39 mouse cellular contexts compared by ENCODE assay signal in genomic region chr11:102084159-102084558, GRCm38 (mm10). TPM values are rescaled to one million over a fixed set of nuclear protein-coding genes. Genes with fewer than 3 reads are reported as not detected.
A peak's percentile ranks its signal among the peaks of the same experiment; 100 is the strongest.
DNase-seq lines count a peak whose midpoint lies in the region; ATAC-seq and TF ChIP-seq lines count a peak whose summit lies in the region.
"Had no signal": no experiment of that assay in that cellular context is flagged by ENCODE, and none has a peak within 500 bp of the region (broad histone marks: within the 10 kb centered on the region; RNA-seq: fewer than 3 reads in every experiment).

No protein-coding gene starts in this region.

- H3K4me3 ChIP-seq in kidney, adult 2 months (ENCODE audit: insufficient read depth, low read depth, low read length), result no peak overlapping the region
- H3K4me3 ChIP-seq: embryonic facial prominence, embryonic 13.5 days; hindbrain, embryonic 13.5 days; limb, embryonic 13.5 days; lung, embryonic 15.5 days; myocyte; neural tube, embryonic 12.5 days; stomach, embryonic 15.5 days had no signal

- peak; percentile 20 for DNase-seq in kidney, adult 2 months
- DNase-seq in kidney, adult 9 months, result no peak
- peak; percentile 85 for DNase-seq in retina, postnatal 1 day
- DNase-seq in retina, embryonic 14.5 days (ENCODE audit: low spot score), result no peak
- DNase-seq in kidney, postnatal 14 days, result peak; percentile 33
- DNase-seq in ovary, adult 18-20 months (ENCODE audit: low spot score), result no peak
- DNase-seq: adrenal gland, adult 2 months; adrenal gland, postnatal 36 days; cerebellum, adult 18-20 months; cerebellum, postnatal 10 days; gastrocnemius, postnatal 25 days; heart, adult 18-20 months; heart, postnatal 36 days; layer of hippocampus, adult 9-11 months; lung, postnatal 36 days; right cerebral cortex, postnatal 25 days; thymus, postnatal 25 days had no signal

- H3K4me1 ChIP-seq in kidney, adult 2 months (ENCODE audit: control insufficient read depth, insufficient read depth, low read length), result no peaks in the 10 kb centered on the region

- H3K27ac ChIP-seq in kidney, adult 2 months (ENCODE audit: insufficient read depth, low read depth, low read length), result no peak overlapping the region
- H3K27ac ChIP-seq: embryonic facial prominence, embryonic 13.5 days; hindbrain, embryonic 13.5 days; limb, embryonic 13.5 days; lung, embryonic 15.5 days; neural tube, embryonic 12.5 days; stomach, embryonic 15.5 days had no signal

- TF ChIP-seq POLR2A in kidney, adult 2 months (IDR thresholded peaks at IDR 0.05; ENCODE audit: low read depth, low read length), result no peak

- WGBS in kidney, adult 2 months, result 25% methylated on average over 7 of the region's 7 CpGs

- no peaks in the 10 kb centered on the region for H3K36me3 ChIP-seq in kidney, adult 2 months (ENCODE audit: control insufficient read depth, insufficient read depth, low read length)
- H3K36me3 ChIP-seq: lung, embryonic 15.5 days; stomach, embryonic 15.5 days had no signal

- no peak for TF ChIP-seq CTCF in kidney, adult 2 months (conservative IDR thresholded peaks at IDR 0.05; ENCODE audit: insufficient read depth, insufficient read length, low read depth, low read length)

- no peak for ATAC-seq in erythroid progenitor cell, adult 5-6 weeks (replicated peaks; ENCODE audit: low FRiP score, poor library complexity, severe bottlenecking)
- ATAC-seq: activated CD4-positive, CD25-positive, alpha-beta regulatory T cell, adult 4 months; CD4-positive, CD25-positive, alpha-beta regulatory T cell, adult 4 months; forebrain, embryonic 14.5 days; intestine, embryonic 16.5 days had no signal

- H3K27me3 ChIP-seq in kidney, adult 2 months (replicated peaks; ENCODE audit: control insufficient read depth, insufficient read depth, low read length), result no peaks in the 10 kb centered on the region
- H3K27me3 ChIP-seq: embryonic facial prominence, embryonic 13.5 days; hindbrain, embryonic 13.5 days; limb, embryonic 13.5 days; lung, embryonic 15.5 days; neural tube, embryonic 12.5 days; stomach, embryonic 15.5 days had no signal

RNA-seq across cellular contexts. Expression of gene Mpp2, which starts 4.2 kb away (rescaled TPM):
- 4.9 and 5.9 TPM in 2 replicates for polyA plus RNA-seq in kidney, adult 2 months (2012; rRNA removed)
- total RNA-seq in erythroid progenitor cell, adult 5-6 weeks (2015; ENCODE audit: low replicate concordance), result 37.5 and 39.0 TPM in 2 replicates
- total RNA-seq in erythroid progenitor cell, adult 5-6 weeks (2017; ENCODE audit: low replicate concordance), result 32.9 and 39.0 TPM in 2 replicates

RNA-seq across cellular contexts. Expression of gene Ppy, which starts 17.0 kb away (rescaled TPM):
- polyA plus RNA-seq in kidney, adult 2 months (2012; rRNA removed), result not detected in 2 replicates
- total RNA-seq in erythroid progenitor cell, adult 5-6 weeks (2015; ENCODE audit: low replicate concordance), result not detected in 2 replicates
- total RNA-seq in erythroid progenitor cell, adult 5-6 weeks (2017; ENCODE audit: low replicate concordance), result not detected in 2 replicates
- total RNA-seq: adrenal gland, adult 2 months; adrenal gland, postnatal 36 days; common myeloid progenitor, adult 5-6 weeks; gastrocnemius, adult 18-20 months; gastrocnemius, postnatal 25 days; heart, adult 18-20 months; heart, postnatal 36 days; left cerebral cortex, postnatal 14 days; megakaryocyte, adult 5-6 weeks; midbrain, postnatal 0 days had no signal
- polyA plus RNA-seq: activated CD4-positive, CD25-positive, alpha-beta regulatory T cell, adult 4 months; adrenal gland, adult 2 months; brain, embryonic 14.5 days; CD4-positive, CD25-positive, alpha-beta regulatory T cell, adult 4 months; embryonic facial prominence, embryonic 13.5 days; forebrain, embryonic 14.5 days; frontal cortex, adult 2 months; heart, embryonic 11.5 days; heart, embryonic 16.5 days; hindbrain, embryonic 13.5 days; limb, embryonic 13.5 days; liver, embryonic 11.5 days; lung, embryonic 15.5 days; midbrain, postnatal 0 days; myocyte; neural tube, embryonic 12.5 days had no signal

RNA-seq across cellular contexts. Expression of gene Pyy, which starts 23.5 kb away (rescaled TPM):
- polyA plus RNA-seq in kidney, adult 2 months (2012; rRNA removed), result not detected in 2 replicates
- total RNA-seq in erythroid progenitor cell, adult 5-6 weeks (2015; ENCODE audit: low replicate concordance), result not detected in 2 replicates
- not detected in 2 replicates for total RNA-seq in erythroid progenitor cell, adult 5-6 weeks (2017; ENCODE audit: low replicate concordance)
- total RNA-seq: adrenal gland, adult 2 months; adrenal gland, postnatal 36 days; common myeloid progenitor, adult 5-6 weeks; gastrocnemius, adult 18-20 months; gastrocnemius, postnatal 25 days; heart, adult 18-20 months; heart, postnatal 36 days; left cerebral cortex, postnatal 14 days; megakaryocyte, adult 5-6 weeks; midbrain, postnatal 0 days had no signal
- polyA plus RNA-seq: activated CD4-positive, CD25-positive, alpha-beta regulatory T cell, adult 4 months; adrenal gland, adult 2 months; CD4-positive, CD25-positive, alpha-beta regulatory T cell, adult 4 months; embryonic facial prominence, embryonic 13.5 days; forebrain, embryonic 14.5 days; frontal cortex, adult 2 months; heart, embryonic 16.5 days; limb, embryonic 13.5 days; lung, embryonic 15.5 days; midbrain, postnatal 0 days; myocyte; neural tube, embryonic 12.5 days had no signal

RNA-seq across cellular contexts. Expression of gene Cd300lg, which starts 42.9 kb away (rescaled TPM):
- polyA plus RNA-seq in kidney, adult 2 months (2012; rRNA removed), result 62.1 and 67.1 TPM in 2 replicates
- total RNA-seq in erythroid progenitor cell, adult 5-6 weeks (2015; ENCODE audit: low replicate concordance), result 0.42 and 3.6 TPM in 2 replicates
- total RNA-seq in erythroid progenitor cell, adult 5-6 weeks (2017; ENCODE audit: low replicate concordance), result 0.23 and 0.64 TPM in 2 replicates
- total RNA-seq: left cerebral cortex, postnatal 14 days; midbrain, postnatal 0 days had no signal
- polyA plus RNA-seq: CD4-positive, CD25-positive, alpha-beta regulatory T cell, adult 4 months; forebrain, embryonic 14.5 days; myocyte had no signal

RNA-seq across cellular contexts. Expression of gene Mpp3, which starts 55.9 kb away (rescaled TPM):
- 2.3 and 3.5 TPM in 2 replicates for polyA plus RNA-seq in kidney, adult 2 months (2012; rRNA removed)
- not detected in 2 replicates for total RNA-seq in erythroid progenitor cell, adult 5-6 weeks (2015; ENCODE audit: low replicate concordance)
- total RNA-seq in erythroid progenitor cell, adult 5-6 weeks (2017; ENCODE audit: low replicate concordance), result not detected in 2 replicates
- total RNA-seq: common myeloid progenitor, adult 5-6 weeks; megakaryocyte, adult 5-6 weeks had no signal

Comparison
In these comparisons a context has a peak if more than half of its experiments do, and no peak if none do; other contexts are left out.
1. DNase-seq: peak in kidney, adult 2 months (single experiment), retina, postnatal 1 day (single experiment) and kidney, postnatal 14 days (single experiment); none in kidney, adult 9 months (single experiment), retina, embryonic 14.5 days (single experiment) and ovary, adult 18-20 months (single experiment).